Comparison of ENCODE assay signal across 11 mouse cellular contexts in the genomic region with DNA sequence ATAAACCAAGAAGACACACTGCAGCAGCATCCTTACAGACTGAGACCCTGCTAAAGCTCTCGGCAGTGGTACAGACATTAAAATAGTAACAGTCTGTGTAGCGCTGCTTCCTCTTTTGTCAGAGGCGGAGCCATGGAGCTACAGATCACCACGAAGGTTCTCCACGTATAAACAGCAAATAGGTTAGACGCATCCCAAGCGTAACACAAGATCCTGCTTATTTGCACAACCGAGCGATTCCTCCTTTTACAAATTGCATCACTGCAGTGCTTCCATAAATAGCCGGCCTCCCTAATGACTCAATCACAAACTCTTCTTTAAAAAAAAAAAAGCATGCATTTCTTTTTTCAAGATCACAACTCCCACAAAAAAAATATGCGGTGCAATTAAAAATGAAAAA.
DNase-seq lines count a peak whose midpoint lies in the region; ATAC-seq and TF ChIP-seq lines count a peak whose summit lies in the region.
"Had no signal": no experiment of that assay in that cellular context is flagged by ENCODE, and none has a peak within 500 bp of the region (broad histone marks: within the 10 kb centered on the region; RNA-seq: fewer than 3 reads in every experiment).

No protein-coding gene starts in this region.

- ATAC-seq in heart, embryonic 16.5 days (replicated peaks; ENCODE audit: extremely low read depth, insufficient read depth, low FRiP score), result peak; percentile 28; the same call in 1 of the 2 replicates
- ATAC-seq in neural tube, embryonic 15.5 days (ENCODE audit: low FRiP score), result 0 out of 2 replicates have a peak, but pooled peaks have one; percentile 33
- peak; percentile 93 for ATAC-seq in common myeloid progenitor, adult 5-6 weeks (replicated peaks; ENCODE audit: low read depth, poor library complexity, severe bottlenecking)

- 45% methylated on average over 11 of the region's 11 CpGs for WGBS in heart, embryonic 16.5 days
- WGBS in neural tube, embryonic 15.5 days, result 75% methylated on average over 11 of the region's 11 CpGs
- WGBS in olfactory bulb, adult 2 months, result 26% methylated on average over 11 of the region's 11 CpGs

- no peak for DNase-seq in heart, adult 18-20 months
- DNase-seq in neural tube, embryonic 10.5 days (ENCODE audit: extremely low spot score, low spot score), result no peak
- no peak for DNase-seq in adrenal gland, adult 2 months
- DNase-seq: cerebellum, adult 8-10 months; kidney, adult 2 months had no signal

- H3K27ac ChIP-seq in heart, embryonic 16.5 days (ENCODE audit: low read length), result no peak overlapping the region
- peak overlapping the region; percentile 42 for H3K27ac ChIP-seq in neural tube, embryonic 15.5 days (replicated peaks)
- peak overlapping the region; percentile 89 for H3K27ac ChIP-seq in olfactory bulb, adult 2 months (ENCODE audit: insufficient read depth, low read depth, low read length)
- H3K27ac ChIP-seq: heart, adult 2 months had no signal

- no peak for TF ChIP-seq POLR2A in olfactory bulb, adult 2 months (IDR thresholded peaks at IDR 0.05; ENCODE audit: insufficient read depth, low read depth, low read length)

- no peak for TF ChIP-seq CTCF in olfactory bulb, adult 2 months (IDR thresholded peaks at IDR 0.05; ENCODE audit: insufficient read depth, low read depth, low read length)

- H3K9me3 ChIP-seq in heart, embryonic 16.5 days (replicated peaks; ENCODE audit: control insufficient read depth, low read length), result no peaks in the 10 kb centered on the region
- no peaks in the 10 kb centered on the region for H3K9me3 ChIP-seq in neural tube, embryonic 15.5 days (replicated peaks)

- no peak overlapping the region for H3K4me3 ChIP-seq in heart, embryonic 16.5 days (ENCODE audit: low read length)
- H3K4me3 ChIP-seq in neural tube, embryonic 15.5 days (replicated peaks), result no peak overlapping the region
- H3K4me3 ChIP-seq in olfactory bulb, adult 2 months (ENCODE audit: insufficient read depth, low read depth, low read length), result peak overlapping the region; percentile 11; the same call in 1 of the 2 replicates
- H3K4me3 ChIP-seq: erythroblast, embryonic 14.5 days; heart, adult 2 months had no signal

- no peaks in the 10 kb centered on the region for H3K27me3 ChIP-seq in heart, embryonic 16.5 days (ENCODE audit: control insufficient read depth, insufficient read depth, low read length)
- no peaks in the 10 kb centered on the region for H3K27me3 ChIP-seq in neural tube, embryonic 15.5 days (replicated peaks)

- peaks cover 9% of the 10 kb centered on the region for H3K4me1 ChIP-seq in heart, embryonic 16.5 days (ENCODE audit: control insufficient read depth, insufficient read depth, low read length)
- H3K4me1 ChIP-seq in neural tube, embryonic 15.5 days, result peaks cover 11% of the 10 kb centered on the region
- H3K4me1 ChIP-seq in olfactory bulb, adult 2 months (ENCODE audit: control insufficient read depth, insufficient read depth, low read length), result peaks cover 18% of the 10 kb centered on the region

- H3K4me2 ChIP-seq in heart, embryonic 16.5 days (ENCODE audit: low read depth, low read length), result peak overlapping the region; percentile 19; the same call in 1 of the 2 replicates
- H3K4me2 ChIP-seq in neural tube, embryonic 15.5 days, result no peak overlapping the region

- H3K36me3 ChIP-seq in heart, embryonic 16.5 days (ENCODE audit: control insufficient read depth, insufficient read depth), result no peaks in the 10 kb centered on the region
- no peaks in the 10 kb centered on the region for H3K36me3 ChIP-seq in neural tube, embryonic 15.5 days

- H3K9ac ChIP-seq in heart, embryonic 16.5 days (ENCODE audit: low read length), result no peak overlapping the region
- no peak overlapping the region for H3K9ac ChIP-seq in neural tube, embryonic 15.5 days (replicated peaks)

Comparison
In these comparisons a context has a peak if more than half of its experiments do, and no peak if none do; other contexts are left out.
1. ATAC-seq: peak in every context shown above with its lines; median percentile 93 in common myeloid progenitor, adult 5-6 weeks; 33 in neural tube, embryonic 15.5 days; 28 in heart, embryonic 16.5 days.